9 mouse cellular contexts compared by ENCODE assay signal in genomic region chr15:79098220-79098619, GRCm38 (mm10). TPM values are rescaled to one million over a fixed set of nuclear protein-coding genes. Genes with fewer than 3 reads are reported as not detected.
DNase-seq lines count a peak whose midpoint lies in the region; ATAC-seq and TF ChIP-seq lines count a peak whose summit lies in the region.
"Had no signal": no experiment of that assay in that cellular context is flagged by ENCODE, and none has a peak within 500 bp of the region (broad histone marks: within the 10 kb centered on the region; RNA-seq: fewer than 3 reads in every experiment).

No protein-coding gene starts in this region.

- H3K9ac ChIP-seq in hindbrain, postnatal 0 days (replicated peaks; ENCODE audit: low read length), result no peak overlapping the region
- H3K9ac ChIP-seq in hindbrain, embryonic 12.5 days, result no peak overlapping the region

- peaks cover 23% of the 10 kb centered on the region; the same call in 1 of the 2 replicates for H3K36me3 ChIP-seq in hindbrain, postnatal 0 days (ENCODE audit: insufficient read depth, low read length)
- peaks cover 30% of the 10 kb centered on the region for H3K36me3 ChIP-seq in hindbrain, embryonic 12.5 days
- peaks cover 22% of the 10 kb centered on the region for H3K36me3 ChIP-seq in thymus, adult 2 months (ENCODE audit: control insufficient read depth, insufficient read depth, low read length)

- WGBS in hindbrain, postnatal 0 days, result 62% methylated on average over 5 of the region's 5 CpGs
- WGBS in hindbrain, embryonic 12.5 days, result 64% methylated on average over 5 of the region's 5 CpGs
- WGBS in thymus, adult 2 months, result 96% methylated on average over 5 of the region's 5 CpGs

- H3K4me1 ChIP-seq in hindbrain, postnatal 0 days (ENCODE audit: insufficient read depth, low read length), result 0 out of 2 replicates have a peak, but pooled peaks cover 3% of the 10 kb centered on the region
- peaks cover 8% of the 10 kb centered on the region; the same call in 1 of the 2 replicates for H3K4me1 ChIP-seq in hindbrain, embryonic 12.5 days
- H3K4me1 ChIP-seq in thymus, adult 2 months (replicated peaks; ENCODE audit: control insufficient read depth, insufficient read depth, low read length), result no peaks in the 10 kb centered on the region

- H3K27me3 ChIP-seq in hindbrain, postnatal 0 days (ENCODE audit: insufficient read depth, low read length), result no peaks in the 10 kb centered on the region
- H3K27me3 ChIP-seq in hindbrain, embryonic 12.5 days, result no peaks in the 10 kb centered on the region
- no peaks in the 10 kb centered on the region for H3K27me3 ChIP-seq in thymus, adult 2 months (ENCODE audit: control insufficient read depth, insufficient read depth, low read length)

- H3K4me2 ChIP-seq in hindbrain, postnatal 0 days (ENCODE audit: low read depth, low read length), result no peak overlapping the region
- no peak overlapping the region for H3K4me2 ChIP-seq in hindbrain, embryonic 12.5 days (replicated peaks)

- TF ChIP-seq POLR2A in thymus, adult 2 months (IDR thresholded peaks at IDR 0.05; ENCODE audit: control insufficient read depth, extremely low read depth, insufficient read depth, low read length, poor library complexity), result no peak

- ATAC-seq in hindbrain, postnatal 0 days, result no peak
- no peak for ATAC-seq in hindbrain, embryonic 12.5 days (ENCODE audit: low FRiP score)

- no peak for TF ChIP-seq CTCF in hindbrain, postnatal 0 days (IDR thresholded peaks at IDR 0.05; ENCODE audit: low read depth)
- no peak for TF ChIP-seq CTCF in thymus, adult 2 months (IDR thresholded peaks at IDR 0.05; ENCODE audit: borderline replicate concordance, control insufficient read depth, extremely low read depth, insufficient read depth, low read length, poor library complexity)

- H3K4me3 ChIP-seq in hindbrain, postnatal 0 days (ENCODE audit: low read length), result no peak overlapping the region
- no peak overlapping the region for H3K4me3 ChIP-seq in hindbrain, embryonic 12.5 days
- no peak overlapping the region for H3K4me3 ChIP-seq in thymus, adult 2 months (ENCODE audit: control insufficient read depth, insufficient read depth, low read length)
- H3K4me3 ChIP-seq: erythroblast, embryonic 14.5 days had no signal

- peak overlapping the region; percentile 71; the same call in 1 of the 2 replicates for H3K27ac ChIP-seq in hindbrain, postnatal 0 days
- no peak overlapping the region for H3K27ac ChIP-seq in hindbrain, embryonic 12.5 days
- H3K27ac ChIP-seq in thymus, adult 2 months (ENCODE audit: control insufficient read depth, insufficient read depth, low read length), result peak overlapping the region; percentile 28; the same call in 1 of the 2 replicates

- no peak for DNase-seq in hindbrain, postnatal 0 days (ENCODE audit: low spot score)
- no peak for DNase-seq in thymus, adult 2 months
- no peak for DNase-seq in thymus, adult 18-20 months
- DNase-seq in kidney, postnatal 10 days, result peak; percentile 46
- no peak for DNase-seq in adrenal gland, adult 2 months
- DNase-seq in adrenal gland, postnatal 25 days, result no peak
- no peak for DNase-seq in layer of hippocampus, adult 9-11 months

- H3K9me3 ChIP-seq in hindbrain, postnatal 0 days (ENCODE audit: low read length), result no peaks in the 10 kb centered on the region
- no peaks in the 10 kb centered on the region for H3K9me3 ChIP-seq in hindbrain, embryonic 12.5 days (replicated peaks)

RNA-seq across cellular contexts. Expression of gene Micall1, which starts 10.5 kb away (rescaled TPM):
- total RNA-seq in hindbrain, postnatal 0 days (2014; rRNA removed), result 28.1 and 36.4 TPM in 2 replicates
- polyA plus RNA-seq in hindbrain, postnatal 0 days (2015; fragmentation: Nextera tagmentation; extraction: Ambion mirVana), result 8.0 and 9.5 TPM in 2 replicates
- polyA plus RNA-seq in hindbrain, embryonic 12.5 days (2016; fragmentation: Nextera tagmentation; extraction: Ambion mirVana), result 12.4 and 16.3 TPM in 2 replicates
- 46.1 and 47.3 TPM in 2 replicates for polyA plus RNA-seq in thymus, adult 2 months (2012; rRNA removed)
- total RNA-seq in adrenal gland, adult 2 months (2021), result 10 to 100 TPM; 36.5 to 49.5 TPM
- polyA plus RNA-seq in adrenal gland, adult 2 months (2012; rRNA removed), result 61.7 and 65.0 TPM in 2 replicates
- 42.9 and 57.5 TPM in 2 replicates for total RNA-seq in adrenal gland, postnatal 25 days (2021)

RNA-seq across cellular contexts. Expression of gene Eif3l, which starts 23.2 kb away (rescaled TPM):
- 221 and 229 TPM in 2 replicates for total RNA-seq in hindbrain, postnatal 0 days (2014; rRNA removed)
- polyA plus RNA-seq in hindbrain, postnatal 0 days (2015; fragmentation: Nextera tagmentation; extraction: Ambion mirVana), result 163 and 164 TPM in 2 replicates
- 190 and 196 TPM in 2 replicates for polyA plus RNA-seq in hindbrain, embryonic 12.5 days (2016; fragmentation: Nextera tagmentation; extraction: Ambion mirVana)
- polyA plus RNA-seq in thymus, adult 2 months (2012; rRNA removed), result 205 and 212 TPM in 2 replicates
- total RNA-seq in adrenal gland, adult 2 months (2021), result 100 to 1,000 TPM; 136 to 160 TPM
- polyA plus RNA-seq in adrenal gland, adult 2 months (2012; rRNA removed), result 94.1 and 119 TPM in 2 replicates
- total RNA-seq in adrenal gland, postnatal 25 days (2021), result 150 and 151 TPM in 2 replicates

RNA-seq across cellular contexts. Expression of gene Ankrd54, which starts 35.5 kb away (rescaled TPM):
- 60.4 and 62.5 TPM in 2 replicates for total RNA-seq in hindbrain, postnatal 0 days (2014; rRNA removed)
- polyA plus RNA-seq in hindbrain, postnatal 0 days (2015; fragmentation: Nextera tagmentation; extraction: Ambion mirVana), result 36.7 and 42.4 TPM in 2 replicates
- polyA plus RNA-seq in hindbrain, embryonic 12.5 days (2016; fragmentation: Nextera tagmentation; extraction: Ambion mirVana), result 56.8 and 60.3 TPM in 2 replicates
- 171 and 181 TPM in 2 replicates for polyA plus RNA-seq in thymus, adult 2 months (2012; rRNA removed)
- 10 to 100 TPM; 20.1 to 27.2 TPM for total RNA-seq in adrenal gland, adult 2 months (2021)
- polyA plus RNA-seq in adrenal gland, adult 2 months (2012; rRNA removed), result 91.9 and 101 TPM in 2 replicates
- total RNA-seq in adrenal gland, postnatal 25 days (2021), result 20.4 and 27.4 TPM in 2 replicates

RNA-seq across cellular contexts. Expression of gene Polr2f, which starts 42.6 kb away (rescaled TPM):
- total RNA-seq in hindbrain, postnatal 0 days (2014; rRNA removed), result 49.9 and 50.1 TPM in 2 replicates
- 326 and 334 TPM in 2 replicates for polyA plus RNA-seq in hindbrain, postnatal 0 days (2015; fragmentation: Nextera tagmentation; extraction: Ambion mirVana)
- 298 and 337 TPM in 2 replicates for polyA plus RNA-seq in hindbrain, embryonic 12.5 days (2016; fragmentation: Nextera tagmentation; extraction: Ambion mirVana)
- 37.3 and 38.0 TPM in 2 replicates for polyA plus RNA-seq in thymus, adult 2 months (2012; rRNA removed)
- 100 to 1,000 TPM in 1 of 2 experiments, 10 to 100 TPM in 1; 92.8 to 151 TPM for total RNA-seq in adrenal gland, adult 2 months (2021)
- 48.1 and 48.3 TPM in 2 replicates for polyA plus RNA-seq in adrenal gland, adult 2 months (2012; rRNA removed)
- 110 and 122 TPM in 2 replicates for total RNA-seq in adrenal gland, postnatal 25 days (2021)

RNA-seq across cellular contexts. Expression of gene 1700088E04Rik, which starts 42.8 kb away (rescaled TPM):
- total RNA-seq in hindbrain, postnatal 0 days (2014; rRNA removed), result 6.0 and 10.1 TPM in 2 replicates
- 18.0 and 21.4 TPM in 2 replicates for polyA plus RNA-seq in hindbrain, postnatal 0 days (2015; fragmentation: Nextera tagmentation; extraction: Ambion mirVana)
- 13.4 and 15.8 TPM in 2 replicates for polyA plus RNA-seq in hindbrain, embryonic 12.5 days (2016; fragmentation: Nextera tagmentation; extraction: Ambion mirVana)
- polyA plus RNA-seq in thymus, adult 2 months (2012; rRNA removed), result 1.3 and 1.8 TPM in 2 replicates
- total RNA-seq in adrenal gland, adult 2 months (2021), result 1 to 10 TPM; 5.2 to 9.9 TPM
- 8.1 and 10.8 TPM in 2 replicates for polyA plus RNA-seq in adrenal gland, adult 2 months (2012; rRNA removed)
- total RNA-seq in adrenal gland, postnatal 25 days (2021), result 6.3 and 7.2 TPM in 2 replicates
- polyA plus RNA-seq: erythroblast, embryonic 14.5 days had no signal
